Mouse (Mus musculus): ENCODE results near the gene Baiap2. TPM values are rescaled to one million over a fixed set of nuclear protein-coding genes. Genes with fewer than 3 reads are reported as not detected.

The Baiap2 gene
- total and polyA plus RNA-seq, 3 experiments: 3.4 to 6.7 (median 6.1) TPM

DNA sequence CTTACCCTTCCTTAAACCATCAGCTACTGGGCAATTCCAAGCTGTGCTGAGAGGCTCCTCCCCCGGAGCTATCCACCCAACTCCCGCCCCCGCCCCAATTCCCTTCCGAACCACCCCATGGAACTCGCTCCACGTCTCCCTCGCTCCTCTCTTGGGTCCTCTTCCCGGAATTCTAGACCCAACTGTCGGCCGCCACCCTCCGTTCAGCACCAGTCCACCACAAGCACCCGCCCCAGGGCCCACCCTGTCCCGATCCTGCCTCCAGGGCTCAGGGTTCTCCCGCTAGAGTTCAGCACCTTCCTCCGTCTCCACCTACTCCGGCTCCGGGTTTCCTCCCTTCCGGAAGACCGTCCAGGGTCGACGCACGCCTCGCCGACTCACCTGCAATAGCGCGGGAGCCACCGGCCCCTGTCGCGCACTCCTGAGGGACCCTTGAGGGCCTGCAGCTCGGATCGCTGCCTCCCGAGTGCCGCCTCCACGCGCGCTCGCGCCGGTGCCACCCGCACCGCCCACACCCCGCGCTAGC lies 299 bp upstream of the Baiap2 start (continued):
- TF ChIP-seq RCOR1 (conservative IDR thresholded peaks at IDR 0.05; ENCODE audit: low read depth, low read length) (no peak), MAX (IDR thresholded peaks at IDR 0.05; ENCODE audit: low read length) (peak; percentile 83; the same call in 1 of the 2 replicates), PAX5 (IDR thresholded peaks at IDR 0.05; ENCODE audit: low read length) (no peak), UBTF (IDR thresholded peaks at IDR 0.05; ENCODE audit: low read depth, low read length) (0 out of 2 replicates have a peak, but pooled peaks have one; percentile 10), MEF2A (IDR thresholded peaks at IDR 0.05; ENCODE audit: borderline replicate concordance, low read depth, low read length) (no peak), NELFE (IDR thresholded peaks at IDR 0.05; ENCODE audit: low read depth, low read length) (0 out of 2 replicates have a peak, but pooled peaks have one; percentile 4), JUND (conservative IDR thresholded peaks at IDR 0.05; ENCODE audit: low read depth, low read length) (no peak), ZMIZ1 (IDR thresholded peaks at IDR 0.05; ENCODE audit: low read depth, low read length) (no peak), ETS1 (conservative IDR thresholded peaks at IDR 0.05; ENCODE audit: low read depth, low read length) (no peak)

DNA sequence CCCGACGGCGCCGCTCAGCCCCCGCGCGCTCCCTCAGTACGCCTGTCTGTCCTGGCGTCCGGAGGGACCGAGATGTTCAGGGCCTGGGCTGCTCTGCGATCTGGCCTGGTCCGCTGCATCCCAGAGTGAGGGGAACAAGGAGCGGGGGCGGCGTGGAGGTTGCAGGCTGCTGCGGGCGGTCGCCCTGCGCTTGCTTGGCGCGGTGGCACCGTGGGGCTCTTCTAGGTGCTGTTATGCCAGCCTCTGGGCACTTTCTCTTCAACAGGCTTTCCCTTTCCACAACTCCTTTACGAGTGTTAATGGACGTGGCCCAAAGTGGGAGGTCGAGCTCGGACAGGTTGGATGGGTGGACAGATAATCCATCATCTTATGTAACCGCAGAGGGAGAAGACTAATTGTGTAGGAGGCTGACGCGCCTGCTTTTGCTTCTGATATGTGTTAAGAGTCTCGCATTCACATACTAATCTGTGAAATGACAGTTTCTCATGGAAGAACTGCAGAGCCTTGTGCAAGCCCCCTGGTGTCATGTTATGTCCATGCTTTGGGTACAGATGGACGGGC lies 945 bp downstream of the Baiap2 start:
- peak overlapping the region; percentile 43 to 57 (median 48) for H3K4me3 ChIP-seq (replicated peaks in 1 of 3; ENCODE audit: low read depth in 2 of 3, low read length in 2 of 3, poor library complexity in 1 of 3)
- peaks cover 8 to 38% of the 10 kb centered on the region in 2 experiments for H3K4me1 ChIP-seq (ENCODE audit: control insufficient read depth in 1 of 2, insufficient read depth in 2 of 2)
- no peak for DNase-seq (ENCODE audit: extremely low read depth)
- no peaks in the 10 kb centered on the region for H3K36me3 ChIP-seq (replicated peaks in 1 of 2; ENCODE audit: control insufficient read depth in 1 of 2, insufficient read depth in 1 of 2, low read length in 1 of 2)
- no peaks in the 10 kb centered on the region for H3K9me3 ChIP-seq (replicated peaks; ENCODE audit: low read length)
- peaks cover 44% of the 10 kb centered on the region for H3K27me3 ChIP-seq (replicated peaks)
- dilution Hi-C loops (cut with MboI; ENCODE audit: extremely low pct_ligation_motif_present, extremely low pct_unique_long_range_greater_than_20kb, low sequenced_read_pairs) (no loop called here), in situ Hi-C loops (cut with MboI; ENCODE audit: low pct_ligation_motif_present, low pct_unique_long_range_greater_than_20kb, low sequenced_read_pairs) (no loop called here)
- no peak overlapping the region for H3K27ac ChIP-seq (ENCODE audit: insufficient read depth, low read depth)
- TF ChIP-seq SMC3 (IDR thresholded peaks at IDR 0.05; ENCODE audit: low read depth, low read length) (no peak), SIN3A (IDR thresholded peaks at IDR 0.05; ENCODE audit: low read length) (no peak), HCFC1 (IDR thresholded peaks at IDR 0.05; ENCODE audit: low read depth, low read length) (no peak), TBP (conservative IDR thresholded peaks at IDR 0.05; ENCODE audit: low read depth, low read length) (no peak), KAT2A (IDR thresholded peaks at IDR 0.05; ENCODE audit: insufficient replicate concordance, low read length) (no peak), UBTF (IDR thresholded peaks at IDR 0.05; ENCODE audit: low read depth, low read length) (no peak), CHD1 (IDR thresholded peaks at IDR 0.05; ENCODE audit: low read depth, low read length) (no peak), ETS1 (conservative IDR thresholded peaks at IDR 0.05; ENCODE audit: low read depth, low read length) (no peak)
- peak overlapping the region; percentile 41 for H3K9ac ChIP-seq (ENCODE audit: insufficient read depth, low read depth)
- H3K79me2 ChIP-seq (replicated peaks; ENCODE audit: control insufficient read depth, extremely low read depth, insufficient read depth, poor library complexity, severe bottlenecking): no peaks in the 10 kb centered on the region
- H3K4me2 ChIP-seq (ENCODE audit: insufficient read depth, low read depth, poor library complexity, severe bottlenecking): peak overlapping the region; percentile 85

DNA sequence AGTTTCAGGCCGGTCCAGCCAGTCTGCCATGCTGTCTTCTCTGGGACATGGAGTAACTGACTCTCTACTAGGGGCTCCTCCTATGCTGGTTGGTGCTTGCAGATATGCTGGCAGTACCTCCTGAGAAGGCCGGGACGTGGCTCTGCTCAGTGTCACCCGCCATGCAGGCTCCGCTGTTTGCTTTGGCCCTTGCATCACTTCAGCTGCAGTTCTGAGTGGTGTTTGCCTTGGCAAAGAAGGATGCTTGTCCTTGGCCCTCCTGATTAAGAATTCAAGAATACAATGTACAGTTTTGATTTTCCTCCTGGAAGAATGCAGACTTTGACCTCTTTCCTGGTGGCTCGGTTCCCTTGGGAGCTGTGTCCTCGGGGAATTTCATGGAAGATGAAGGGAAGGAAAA lies 2.8 kb downstream of the Baiap2 start:
- Histone ChIP-seq H3K36me3 (replicated peaks in 1 of 2; ENCODE audit: control insufficient read depth in 1 of 2, insufficient read depth in 1 of 2, low read length in 1 of 2) (no peaks in the 10 kb centered on the region), H3K9ac (ENCODE audit: insufficient read depth, low read depth) (no peak overlapping the region), H3K27me3 (replicated peaks) (peaks cover 32% of the 10 kb centered on the region), H3K9me3 (replicated peaks; ENCODE audit: low read length) (no peaks in the 10 kb centered on the region), H3K4me1 (ENCODE audit: control insufficient read depth in 1 of 2, insufficient read depth in 2 of 2) (peaks cover 8 to 47% of the 10 kb centered on the region in 2 experiments), H3K4me2 (ENCODE audit: insufficient read depth, low read depth, poor library complexity, severe bottlenecking) (no peak overlapping the region), H3K79me2 (replicated peaks; ENCODE audit: control insufficient read depth, extremely low read depth, insufficient read depth, poor library complexity, severe bottlenecking) (no peaks in the 10 kb centered on the region), H3K27ac (ENCODE audit: insufficient read depth, low read depth) (no peak overlapping the region), H3K4me3 (replicated peaks in 1 of 3; ENCODE audit: low read depth in 2 of 3, low read length in 2 of 3, poor library complexity in 1 of 3) (no peak overlapping the region)
- in situ Hi-C loops (cut with MboI; ENCODE audit: low pct_ligation_motif_present, low pct_unique_long_range_greater_than_20kb, low sequenced_read_pairs): loop anchor here (5.0 kb wide), 1 partner anchor 42 kb away; no protein-coding TSS in a partner anchor
- no peak for DNase-seq (ENCODE audit: extremely low read depth)
- dilution Hi-C loops (cut with MboI; ENCODE audit: extremely low pct_ligation_motif_present, extremely low pct_unique_long_range_greater_than_20kb, low sequenced_read_pairs): no loop called here
- TF ChIP-seq KAT2A (IDR thresholded peaks at IDR 0.05; ENCODE audit: insufficient replicate concordance, low read length): no peak

Measured in CH12.LX (cell line).